Mouse (Mus musculus) limb, embryonic 15.5 days (tissue): ENCODE measurements around the gene Ints11. TPM values are rescaled to one million over a fixed set of nuclear protein-coding genes. Genes with fewer than 3 reads are reported as not detected.

Experiments
- ATAC-seq: fragments of 200-750 bp; cut with Nextera tagmentation; 2 replicates; pipeline ENCODE4 v1.8.0; 2017; ENCODE audit warnings: low read depth, moderate TSS enrichment; ENCODE audit not compliant: insufficient number of reproducible peaks, low FRiP score, low TSS enrichment
- H3K27ac ChIP-seq: fragments of 300-500 bp; sonication (generic); 2 replicates; pipeline ENCODE4 v1.5.1; 2015; ENCODE audit warnings: moderate library complexity, mild to moderate bottlenecking, inconsistent platforms
- H3K27me3 ChIP-seq: fragments of 300-500 bp; sonication (generic); 2 replicates; pipeline ENCODE4 v1.6.1; 2015; ENCODE audit warnings: inconsistent platforms
- H3K36me3 ChIP-seq: fragments of 300-500 bp; sonication (generic); 2 replicates; pipeline ENCODE4 v1.6.1; 2015; ENCODE audit warnings: inconsistent platforms
- H3K4me1 ChIP-seq: fragments of 300-500 bp; sonication (generic); 2 replicates; pipeline ENCODE4 v1.6.1; 2015; ENCODE audit warnings: inconsistent platforms
- H3K4me2 ChIP-seq: fragments of 300-500 bp; sonication (generic); 2 replicates; pipeline ENCODE4 v1.6.1; 2015; ENCODE audit warnings: mild to moderate bottlenecking, inconsistent platforms
- H3K4me3 ChIP-seq: fragments of 300-500 bp; sonication (generic); 2 replicates; pipeline ENCODE4 v1.5.1; 2015; ENCODE audit warnings: mild to moderate bottlenecking, inconsistent platforms
- H3K9ac ChIP-seq: fragments of 300-500 bp; sonication (generic); 2 replicates; pipeline ENCODE4 v1.6.1; 2015; ENCODE audit warnings: inconsistent platforms
- H3K9me3 ChIP-seq: fragments of 300-500 bp; sonication (generic); 2 replicates; pipeline ENCODE4 v1.6.1; 2016; ENCODE audit warnings: inconsistent platforms
- WGBS: fragments of 180-500 bp; shearing (Covaris S2); methylation state at CpG from one replicate; pipeline ENCODE4 v1.1.7; 2015; 5-methylcytosine and 5-hydroxymethylcytosine counted together
- polyA plus RNA-seq: library from polyadenylated mRNA; unstranded; fragments of >200 nt; fragmentation: Nextera tagmentation; extraction: Ambion mirVana; gene quantifications from 2 replicates; pipeline ENCODE4 v1.2.1, GENCODE M21; 2015

Gene Ints11
- polyA plus RNA-seq, 1 experiment from 2014 or later, result 72.3 TPM

DNA sequence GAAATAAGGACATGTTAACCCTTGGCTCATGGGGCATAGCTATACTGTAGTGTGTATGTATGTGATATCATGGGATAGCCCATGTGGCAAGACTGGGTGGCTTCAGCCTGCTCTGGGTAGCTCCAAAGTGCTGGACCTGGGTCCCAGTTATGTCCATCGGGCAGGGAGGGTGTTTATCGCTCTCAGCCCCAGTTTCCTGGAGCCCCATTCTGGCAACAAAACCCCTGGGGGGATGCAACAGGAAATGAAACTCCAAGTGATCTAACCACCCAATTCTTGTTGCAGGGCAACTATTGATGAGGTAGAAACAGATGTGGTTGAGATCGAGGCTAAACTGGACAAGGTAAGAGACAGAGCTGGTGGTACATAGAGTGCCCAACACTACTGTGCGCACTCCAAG, 26.5 kb downstream of the Ints11 start:
- no peaks in the 10 kb centered on the region for H3K9me3 ChIP-seq
- H3K27me3 ChIP-seq, result no peaks in the 10 kb centered on the region
- H3K9ac ChIP-seq, result no peak overlapping the region
- H3K4me2 ChIP-seq, result no peak overlapping the region
- WGBS, result 88% methylated on average over 4 of the region's 4 CpGs
- H3K27ac ChIP-seq, result no peak overlapping the region
- no peak for ATAC-seq
- H3K36me3 ChIP-seq, result peaks cover 42% of the 10 kb centered on the region
- H3K4me3 ChIP-seq, result no peak overlapping the region
- H3K4me1 ChIP-seq, result peaks cover 36% of the 10 kb centered on the region

DNA sequence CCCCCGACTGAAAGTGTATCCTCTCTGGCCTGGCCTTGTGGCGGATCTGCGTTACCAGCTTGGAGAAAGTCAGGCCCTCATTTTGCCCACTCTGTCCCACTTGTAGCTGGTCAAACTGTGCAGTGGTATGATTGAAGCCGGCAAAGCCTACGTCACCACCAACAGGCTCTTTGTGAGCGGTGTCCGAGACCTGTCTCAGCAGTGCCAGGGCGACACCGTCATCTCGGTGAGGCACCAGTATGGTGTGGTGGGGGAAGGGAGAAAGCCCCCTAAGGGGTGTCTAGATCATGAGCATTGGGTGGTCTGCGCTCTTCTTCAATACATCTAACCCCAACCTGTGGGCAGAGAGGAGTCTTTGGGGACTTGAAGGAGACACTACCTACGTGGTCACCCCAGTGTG, 27.1 kb downstream of the Ints11 start:
- no peak overlapping the region for H3K27ac ChIP-seq
- no peak overlapping the region for H3K4me2 ChIP-seq
- no peaks in the 10 kb centered on the region for H3K27me3 ChIP-seq
- H3K4me3 ChIP-seq, result no peak overlapping the region
- no peak overlapping the region for H3K9ac ChIP-seq
- peaks cover 37% of the 10 kb centered on the region for H3K4me1 ChIP-seq
- H3K9me3 ChIP-seq, result no peaks in the 10 kb centered on the region
- H3K36me3 ChIP-seq, result peaks cover 48% of the 10 kb centered on the region
- no peak for ATAC-seq
- 98% methylated on average over 12 of the region's 12 CpGs for WGBS

DNA sequence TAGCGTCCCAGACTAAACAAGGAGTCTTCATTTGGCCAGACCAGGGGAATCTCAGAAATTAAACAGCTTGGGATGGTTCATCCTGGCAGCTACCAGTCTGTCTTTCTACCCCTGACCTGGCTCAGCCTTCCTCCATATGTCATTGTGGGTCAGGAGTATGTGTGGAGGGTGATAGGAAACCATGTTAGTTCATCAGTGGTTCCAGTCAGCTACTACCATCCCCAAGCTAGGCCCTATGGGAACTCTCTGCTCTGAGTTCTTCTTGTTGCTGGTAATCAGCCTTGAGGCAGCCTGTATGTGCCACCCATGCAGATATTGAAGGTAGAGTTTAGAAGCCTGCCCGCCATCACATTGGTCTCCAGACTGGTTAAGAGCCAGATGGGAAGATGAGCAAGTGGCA, 29.0 kb downstream of the Ints11 start:
- Histone ChIP-seq H3K4me1 (peaks cover 28% of the 10 kb centered on the region), H3K9ac (no peak overlapping the region), H3K27me3 (no peaks in the 10 kb centered on the region), H3K36me3 (peaks cover 67% of the 10 kb centered on the region), H3K4me3 (no peak overlapping the region), H3K27ac (no peak overlapping the region), H3K9me3 (no peaks in the 10 kb centered on the region), H3K4me2 (no peak overlapping the region)
- 96% methylated on average over 2 of the region's 2 CpGs for WGBS
- no peak for ATAC-seq

DNA sequence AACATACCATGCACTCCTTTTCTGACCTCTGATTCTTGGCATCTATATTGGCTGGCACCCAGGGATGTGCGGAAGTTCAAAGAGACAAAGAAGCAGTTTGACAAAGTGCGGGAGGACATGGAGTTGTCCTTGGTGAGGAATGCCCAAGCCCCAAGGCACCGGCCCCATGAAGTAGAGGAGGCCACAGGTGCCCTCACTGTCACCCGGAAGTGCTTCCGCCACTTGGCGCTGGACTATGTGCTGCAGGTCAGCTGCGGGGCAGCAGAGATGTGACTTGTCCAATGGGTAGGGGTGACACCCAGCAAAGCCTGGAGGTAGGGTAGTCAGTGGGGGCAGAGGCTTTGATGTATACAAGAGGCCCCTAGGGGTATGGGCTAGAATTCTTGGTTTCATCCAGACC, 30.0 kb downstream of the Ints11 start:
- Histone ChIP-seq H3K4me3 (no peak overlapping the region), H3K36me3 (peaks cover 77% of the 10 kb centered on the region), H3K9ac (no peak overlapping the region), H3K4me2 (no peak overlapping the region), H3K4me1 (peaks cover 18% of the 10 kb centered on the region), H3K27ac (no peak overlapping the region), H3K27me3 (no peaks in the 10 kb centered on the region), H3K9me3 (no peaks in the 10 kb centered on the region)
- 92% methylated on average over 7 of the region's 7 CpGs for WGBS
- no peak for ATAC-seq

DNA sequence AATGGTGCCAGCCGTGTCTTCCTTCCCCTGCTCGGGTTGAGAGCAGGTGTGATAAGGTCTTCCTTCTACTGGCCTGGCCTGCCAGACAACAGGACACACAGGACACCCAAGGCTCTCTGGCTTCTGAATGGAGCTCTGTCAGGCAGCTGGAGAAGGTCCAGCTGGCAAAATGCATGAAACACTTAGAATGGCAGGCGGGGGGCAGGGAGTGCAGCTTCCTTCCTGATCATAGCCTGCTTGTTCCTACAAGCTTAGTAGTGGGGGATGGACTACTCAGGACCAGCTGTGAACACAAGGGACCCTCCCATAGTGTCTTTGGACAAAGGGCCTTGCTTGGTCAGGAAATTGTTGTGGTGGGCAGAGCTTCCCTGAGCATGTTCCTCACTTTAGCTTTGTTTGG, 31.9 kb downstream of the Ints11 start:
- no peak for ATAC-seq
- Histone ChIP-seq H3K27me3 (no peaks in the 10 kb centered on the region), H3K27ac (no peak overlapping the region), H3K4me3 (no peak overlapping the region), H3K9ac (no peak overlapping the region), H3K36me3 (peaks cover 92% of the 10 kb centered on the region), H3K4me1 (0 out of 2 replicates have a peak, but pooled peaks cover 3% of the 10 kb centered on the region), H3K4me2 (no peak overlapping the region), H3K9me3 (no peaks in the 10 kb centered on the region)
- WGBS, result 78% methylated on average over 3 of the region's 3 CpGs

DNA sequence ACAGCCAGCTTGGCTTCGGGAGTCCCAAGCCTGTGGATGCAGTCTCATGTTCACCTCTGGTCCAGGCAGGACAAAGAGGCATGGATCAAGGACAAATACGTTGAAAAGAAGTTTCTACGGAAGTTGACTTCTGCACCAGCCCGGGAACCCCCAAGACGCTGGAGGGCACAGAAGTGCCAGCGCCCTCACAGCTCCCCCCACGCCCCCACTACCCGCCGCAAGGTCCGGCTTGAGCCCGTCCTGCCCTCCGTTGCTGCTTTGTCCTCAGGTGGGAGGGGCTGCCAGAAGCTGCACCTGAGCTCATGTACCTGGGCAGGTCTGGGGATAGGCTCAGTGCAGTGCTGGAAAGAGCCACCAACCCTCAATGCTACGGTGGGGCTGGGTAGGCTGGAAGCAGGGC, 33.9 kb downstream of the Ints11 start:
- Histone ChIP-seq H3K9me3 (no peaks in the 10 kb centered on the region), H3K27ac (no peak overlapping the region), H3K9ac (no peak overlapping the region), H3K27me3 (no peaks in the 10 kb centered on the region), H3K4me3 (no peak overlapping the region), H3K36me3 (peaks cover 87% of the 10 kb centered on the region), H3K4me2 (no peak overlapping the region), H3K4me1 (0 out of 2 replicates have a peak, but pooled peaks cover 3% of the 10 kb centered on the region)
- ATAC-seq, result no peak
- WGBS, result 93% methylated on average over 13 of the region's 13 CpGs

DNA sequence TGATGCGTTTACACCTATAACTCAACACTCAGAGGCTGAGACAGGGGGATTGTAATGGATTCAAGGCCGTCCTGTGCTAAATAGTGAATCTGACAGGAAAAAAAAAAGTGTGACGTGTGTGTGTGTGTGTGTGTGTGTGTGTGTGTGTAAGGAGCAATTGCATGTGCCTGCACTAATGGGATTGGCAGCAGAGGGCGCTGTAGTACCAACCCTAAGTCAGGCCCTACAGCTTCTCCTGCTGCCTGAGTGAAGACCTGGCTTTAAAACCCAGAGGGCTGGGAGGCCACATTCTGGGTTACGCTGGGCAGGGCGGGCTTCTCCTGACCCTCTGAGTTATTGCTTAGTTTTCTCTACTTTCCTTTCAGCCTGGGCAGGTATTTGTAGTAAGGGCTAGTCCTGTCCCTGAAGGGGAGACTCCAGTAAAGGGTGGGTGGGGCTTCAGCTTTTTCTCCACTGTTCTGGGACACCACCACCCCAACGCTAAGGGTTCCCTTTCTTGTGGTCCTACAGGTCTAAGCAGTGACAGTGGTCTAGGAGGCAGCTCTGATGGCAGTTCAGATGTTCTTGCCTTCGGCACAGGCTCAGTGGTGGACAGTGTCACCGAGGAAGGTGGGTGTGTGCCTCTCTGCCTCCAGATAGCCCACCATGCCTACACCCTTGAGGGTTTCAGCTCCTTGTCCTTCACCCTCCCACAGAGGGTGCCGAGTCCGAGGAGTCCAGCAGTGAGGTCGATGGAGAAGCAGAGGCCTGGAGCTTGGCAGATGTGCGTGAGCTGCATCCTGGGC, 35.2 kb downstream of the Ints11 start:
- H3K27me3 ChIP-seq, result no peaks in the 10 kb centered on the region
- no peak overlapping the region for H3K4me2 ChIP-seq
- H3K4me3 ChIP-seq, result no peak overlapping the region
- no peak overlapping the region for H3K27ac ChIP-seq
- peaks cover 74% of the 10 kb centered on the region for H3K36me3 ChIP-seq
- no peak overlapping the region for H3K9ac ChIP-seq
- H3K9me3 ChIP-seq, result no peaks in the 10 kb centered on the region
- WGBS, result 88% methylated on average over 13 of the region's 13 CpGs
- H3K4me1 ChIP-seq, result 0 out of 2 replicates have a peak, but pooled peaks cover 3% of the 10 kb centered on the region
- ATAC-seq, result no peak

DNA sequence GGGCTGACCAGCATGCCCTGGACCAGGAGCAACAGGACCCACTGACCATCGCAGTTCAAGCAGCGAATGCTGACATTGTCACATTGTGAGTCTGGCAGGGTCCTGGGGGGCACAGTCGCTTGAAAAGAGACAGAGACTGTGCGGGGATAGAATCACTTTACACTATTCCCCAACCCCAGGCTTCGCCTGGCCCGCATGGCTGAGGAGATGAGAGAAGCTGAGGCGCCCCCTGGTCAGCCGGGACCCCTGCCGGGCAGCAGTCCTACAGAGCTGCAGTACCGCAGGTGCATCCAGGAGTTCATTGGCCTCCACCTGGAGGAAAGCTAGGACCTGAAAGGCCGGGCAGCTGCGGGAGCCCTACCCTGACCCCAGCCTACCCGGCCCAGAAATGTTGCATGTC, 36.3 kb downstream of the Ints11 start:
- Histone ChIP-seq H3K27me3 (no peaks in the 10 kb centered on the region), H3K9ac (no peak overlapping the region)
- no peak for ATAC-seq

DNA sequence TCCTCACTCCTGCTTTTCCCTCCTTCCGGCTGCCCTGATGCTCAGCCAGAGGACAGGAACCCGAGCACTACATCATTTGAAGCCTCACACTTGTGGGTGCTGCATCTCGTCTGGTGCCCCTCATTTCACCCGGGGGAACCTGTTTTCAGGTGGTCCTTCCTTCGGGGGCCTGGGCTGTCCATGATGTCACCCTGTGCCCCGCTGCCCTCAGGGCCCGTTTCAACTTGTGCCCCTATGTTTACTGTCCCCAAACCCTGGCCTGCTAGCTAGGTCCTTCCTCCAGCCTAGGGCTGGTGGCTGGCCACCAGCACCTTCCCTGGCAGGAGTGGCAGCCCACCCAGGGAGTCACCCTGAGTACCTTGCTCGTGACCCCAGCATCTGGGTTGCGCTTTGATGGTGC, 36.8 kb downstream of the Ints11 start:
- H3K9ac ChIP-seq, result no peak overlapping the region
- no peaks in the 10 kb centered on the region for H3K9me3 ChIP-seq
- H3K36me3 ChIP-seq, result peaks cover 58% of the 10 kb centered on the region
- 73% methylated on average over 9 of the region's 9 CpGs for whole genome bisulfite sequencing
- no peak overlapping the region for H3K4me2 ChIP-seq
- H3K27ac ChIP-seq, result no peak overlapping the region
- H3K4me3 ChIP-seq, result no peak overlapping the region
- 0 out of 2 replicates have a peak, but pooled peaks cover 2% of the 10 kb centered on the region for H3K4me1 ChIP-seq
- ATAC-seq, result no peak
- no peaks in the 10 kb centered on the region for H3K27me3 ChIP-seq

More for the DNA sequence above, 36.3 kb downstream of the Ints11 start:
- H3K4me3 ChIP-seq, result no peak overlapping the region
- no peaks in the 10 kb centered on the region for H3K9me3 ChIP-seq
- peaks cover 63% of the 10 kb centered on the region for H3K36me3 ChIP-seq
- no peak overlapping the region for H3K4me2 ChIP-seq
- 0 out of 2 replicates have a peak, but pooled peaks cover 3% of the 10 kb centered on the region for H3K4me1 ChIP-seq
- H3K27ac ChIP-seq, result no peak overlapping the region
- WGBS, result 88% methylated on average over 13 of the region's 13 CpGs

DNA sequence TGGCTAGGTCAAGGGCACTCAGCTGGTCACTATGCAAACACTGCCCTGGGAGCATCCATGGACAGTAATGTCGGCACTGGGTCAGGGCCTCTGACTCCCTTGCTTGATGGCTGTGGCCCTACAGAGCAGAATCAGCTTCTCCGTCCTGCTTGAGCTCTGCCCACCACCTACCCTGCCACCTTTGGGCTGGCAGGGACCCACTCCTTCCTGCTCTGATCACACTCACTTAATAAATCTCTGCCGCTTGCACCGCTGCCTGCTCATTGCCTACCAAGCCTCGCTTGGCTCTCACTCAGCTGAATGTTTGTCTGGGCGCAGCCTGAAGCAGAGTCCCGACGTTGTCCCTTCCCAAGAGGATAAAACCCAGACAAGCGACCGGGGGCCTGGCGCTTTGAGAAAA, 37.7 kb downstream of the Ints11 start:
- Histone ChIP-seq H3K4me2 (no peak overlapping the region), H3K9ac (no peak overlapping the region), H3K36me3 (peaks cover 49% of the 10 kb centered on the region), H3K4me3 (no peak overlapping the region), H3K27me3 (no peaks in the 10 kb centered on the region), H3K4me1 (no peaks in the 10 kb centered on the region), H3K27ac (no peak overlapping the region), H3K9me3 (no peaks in the 10 kb centered on the region)
- WGBS, result 78% methylated on average over 11 of the region's 11 CpGs
- ATAC-seq, result no peak

DNA sequence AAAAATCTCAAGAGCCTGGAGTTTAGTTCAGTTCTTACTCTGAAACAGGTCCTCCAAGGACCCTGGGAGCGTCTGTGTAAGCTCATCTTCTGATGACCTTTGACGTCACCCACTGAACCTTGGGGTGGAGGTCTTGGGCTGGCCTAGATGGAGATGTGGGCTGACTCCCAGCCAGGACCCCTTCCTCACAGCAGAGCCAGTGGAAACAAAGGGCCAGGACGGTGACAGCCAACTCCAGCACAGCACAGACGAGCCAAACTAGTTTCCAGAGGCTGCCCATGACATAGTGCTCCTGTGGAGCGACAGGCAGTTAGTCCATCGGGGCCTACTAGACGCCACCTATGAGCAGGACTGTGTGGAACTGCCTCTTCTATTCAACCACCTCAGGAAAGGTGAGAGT, 38.9 kb downstream of the Ints11 start:
- H3K9ac ChIP-seq, result no peak overlapping the region
- 71% methylated on average over 7 of the region's 7 CpGs for whole genome bisulfite sequencing
- no peaks in the 10 kb centered on the region for H3K4me1 ChIP-seq
- no peak overlapping the region for H3K27ac ChIP-seq
- H3K36me3 ChIP-seq, result peaks cover 36% of the 10 kb centered on the region
- ATAC-seq, result no peak
- no peak overlapping the region for H3K4me3 ChIP-seq
- no peaks in the 10 kb centered on the region for H3K27me3 ChIP-seq
- H3K4me2 ChIP-seq, result no peak overlapping the region
- H3K9me3 ChIP-seq, result no peaks in the 10 kb centered on the region

DNA sequence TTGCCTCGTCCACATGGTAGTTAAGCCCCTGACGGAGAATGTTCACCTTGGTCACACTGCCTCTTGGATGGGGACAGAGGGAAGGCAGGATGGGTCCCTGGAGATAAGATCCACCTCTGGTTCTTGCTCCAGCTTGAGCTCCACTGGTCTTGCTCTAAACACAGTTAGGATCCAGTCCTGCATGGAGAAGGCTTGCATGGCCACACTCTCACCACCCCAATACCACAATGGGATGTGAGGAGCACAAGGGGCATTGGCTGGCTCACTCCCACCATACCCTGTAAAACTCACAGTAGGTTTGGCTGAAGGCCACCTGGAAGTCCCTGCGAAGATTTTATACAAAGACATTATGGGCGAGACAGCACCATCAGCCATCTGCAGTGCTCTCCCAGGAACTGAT, 39.4 kb downstream of the Ints11 start:
- no peak overlapping the region for H3K4me3 ChIP-seq
- H3K36me3 ChIP-seq, result peaks cover 32% of the 10 kb centered on the region
- no peaks in the 10 kb centered on the region for H3K4me1 ChIP-seq
- no peak overlapping the region for H3K9ac ChIP-seq
- WGBS, result 86% methylated on average over 4 of the region's 4 CpGs
- no peaks in the 10 kb centered on the region for H3K27me3 ChIP-seq
- no peak for ATAC-seq
- no peaks in the 10 kb centered on the region for H3K9me3 ChIP-seq
- H3K4me2 ChIP-seq, result no peak overlapping the region
- no peak overlapping the region for H3K27ac ChIP-seq
